In genomic region chr19:23140689-23141317, GRCm38 (mm10) we compare ENCODE assay signal across 8 mouse cellular contexts. TPM values are rescaled to one million over a fixed set of nuclear protein-coding genes. Genes with fewer than 3 reads are reported as not detected.
DNase-seq lines count a peak whose midpoint lies in the region; ATAC-seq and TF ChIP-seq lines count a peak whose summit lies in the region.

Gene Klf9, plus strand, starts transcription at chr19:23141226.

- H3K4me2 ChIP-seq in hindbrain, postnatal 0 days (ENCODE audit: low read depth, low read length), result peak within 1 kb of the TSS; percentile 93

- WGBS in hindbrain, postnatal 0 days, result under 1% methylated on average over 52 of the region's 52 CpGs
- WGBS in macrophage (ENCODE audit: missing documents), result under 1% methylated on average over 52 of the region's 52 CpGs

- DNase-seq in adrenal gland, adult (ENCODE audit: inconsistent age in 2 of 2, low spot score in 1 of 2), result peak; percentile 99
- DNase-seq in embryo, embryonic 10 days (ENCODE audit: low spot score), result peak; percentile 93
- DNase-seq in gastrocnemius, adult 8-10 months (ENCODE audit: low spot score in 2 of 2), result peak; percentile 95 to 96
- DNase-seq in hindbrain, postnatal 0 days (ENCODE audit: low spot score), result peak; percentile 95
- peak; percentile 96 to 99 for DNase-seq in left cerebral cortex, adult 2 months (ENCODE audit: extremely low spot score in 1 of 2, low spot score in 2 of 2)
- peak; percentile 98 for DNase-seq in right cerebral cortex, adult 18-20 months
- peak; percentile 96 for DNase-seq in urinary bladder, adult 2 months (ENCODE audit: low spot score)

- peak within 1 kb of the TSS; percentile 93 for H3K27ac ChIP-seq in hindbrain, postnatal 0 days
- H3K27ac ChIP-seq in left cerebral cortex, adult 2 months, result peak within 1 kb of the TSS; percentile 99
- H3K27ac ChIP-seq in macrophage, result peak within 1 kb of the TSS; percentile 31

- TF ChIP-seq CTCF in hindbrain, postnatal 0 days (IDR thresholded peaks at IDR 0.05; ENCODE audit: low read depth), result no peak
- TF ChIP-seq CTCF in left cerebral cortex, adult 2 months (IDR thresholded peaks at IDR 0.05), result no peak

- H3K79me2 ChIP-seq in macrophage (ENCODE audit: inconsistent target), result no peaks in the 10 kb centered on the region; the same call in 1 of the 2 replicates

- intact Hi-C loops in left cerebral cortex, adult 2 months (cut with DNase I), result no loop called here

- H3K4me1 ChIP-seq in hindbrain, postnatal 0 days (ENCODE audit: insufficient read depth, low read length), result peaks cover 10% of the 10 kb centered on the region

- peak within 1 kb of the TSS; percentile 74 for H3K4me3 ChIP-seq in hindbrain, postnatal 0 days (ENCODE audit: low read length)
- H3K4me3 ChIP-seq in left cerebral cortex, adult 2 months, result peak within 1 kb of the TSS; percentile 86
- H3K4me3 ChIP-seq in macrophage (ENCODE audit: inconsistent target), result peak within 1 kb of the TSS; percentile 41

- peaks cover 7% of the 10 kb centered on the region; the same call in 1 of the 2 replicates for H3K27me3 ChIP-seq in hindbrain, postnatal 0 days (ENCODE audit: insufficient read depth, low read length)

- peak within 1 kb of the TSS; percentile 69 for H3K9ac ChIP-seq in hindbrain, postnatal 0 days (replicated peaks; ENCODE audit: low read length)

- no peaks in the 10 kb centered on the region for H3K36me3 ChIP-seq in hindbrain, postnatal 0 days (ENCODE audit: insufficient read depth, low read length)
- H3K36me3 ChIP-seq in macrophage (ENCODE audit: inconsistent target), result no peaks in the 10 kb centered on the region

- peak; percentile 95 for ATAC-seq in hindbrain, postnatal 0 days

- H3K9me3 ChIP-seq in hindbrain, postnatal 0 days (ENCODE audit: low read length), result no peaks in the 10 kb centered on the region

RNA-seq across cellular contexts. Expression of gene Klf9, which starts in this region (rescaled TPM):
- total RNA-seq in gastrocnemius, adult 8-10 months (2022), result 100 to 1,000 TPM; 108 to 165 (median 128) TPM
- total RNA-seq in hindbrain, postnatal 0 days (2014; rRNA removed), result 19.1 and 20.1 TPM in 2 replicates
- 9.5 and 10.5 TPM in 2 replicates for polyA plus RNA-seq in hindbrain, postnatal 0 days (2015; fragmentation: Nextera tagmentation; extraction: Ambion mirVana)
- total RNA-seq in left cerebral cortex, adult 2 months (2021), result 100 to 1,000 TPM; 200 to 205 TPM
- 1 to 10 TPM in 15 of 26 experiments, under 1 TPM in 10, not detected in 1; 0.15 to 5.0 (median 1.1) TPM for total RNA-seq in macrophage (2018; cell fraction: chromatin; rRNA removed)
- 1 to 10 TPM in 18 of 26 experiments, under 1 TPM in 8; 0.53 to 5.8 (median 2.2) TPM for total RNA-seq in macrophage (2018; cell fraction: cytosol; rRNA removed)
- total RNA-seq in macrophage (2018; cell fraction: nucleus; rRNA removed), result 1 to 10 TPM in 19 of 26 experiments, under 1 TPM in 7; 0.55 to 6.4 (median 1.9) TPM
- 1.3 to 3.5 TPM (median 2.7 TPM) in 3 replicates for polyA plus RNA-seq in macrophage (2018)
- 58.6 and 73.7 TPM in 2 replicates for polyA plus RNA-seq in urinary bladder, adult 2 months (2012; rRNA removed)

Comparison
In these comparisons a context has a peak if more than half of its experiments do, and no peak if none do; other contexts are left out.
1. Peak in every context shown above with its lines: DNase-seq, ATAC-seq, H3K4me3 ChIP-seq and H3K27ac ChIP-seq.
2. H3K27ac ChIP-seq: peak in every context shown above with its lines; median percentile 99 in left cerebral cortex, adult 2 months; 93 in hindbrain, postnatal 0 days; 31 in macrophage.